Mouse (Mus musculus) C2C12 (cell line): Measurements from ENCODE around the gene Hmx2.

Experiments
- CEBPB ChIP-seq: IDR thresholded peaks from one replicate; pipeline ENCODE4 v1.6.1; 2011; ENCODE audit warnings: low read depth, mild to moderate bottlenecking, control low read depth, moderate library complexity
- CTCF ChIP-seq: IDR thresholded peaks from one replicate; pipeline ENCODE4 v1.5.1; 2011; ENCODE audit not compliant: control insufficient read depth, insufficient read depth, insufficient read length
- MAX ChIP-seq: IDR thresholded peaks from one replicate; pipeline ENCODE4 v1.6.1; 2011; ENCODE audit warnings: mild to moderate bottlenecking, control low read depth
- MYOD1 ChIP-seq: IDR thresholded peaks from one replicate; pipeline ENCODE4 v1.6.1; 2011; ENCODE audit warnings: low read depth; ENCODE audit not compliant: control insufficient read depth, insufficient read length
- MYOG ChIP-seq: IDR thresholded peaks from one replicate; pipeline ENCODE4 v1.6.1; 2011; ENCODE audit not compliant: control insufficient read depth, insufficient read length; ENCODE audit errors: extremely low read depth
- USF1 ChIP-seq: IDR thresholded peaks from one replicate; pipeline ENCODE4 v1.6.1; 2011; ENCODE audit warnings: low read depth, mild to moderate bottlenecking, control low read depth, moderate library complexity

DNA sequence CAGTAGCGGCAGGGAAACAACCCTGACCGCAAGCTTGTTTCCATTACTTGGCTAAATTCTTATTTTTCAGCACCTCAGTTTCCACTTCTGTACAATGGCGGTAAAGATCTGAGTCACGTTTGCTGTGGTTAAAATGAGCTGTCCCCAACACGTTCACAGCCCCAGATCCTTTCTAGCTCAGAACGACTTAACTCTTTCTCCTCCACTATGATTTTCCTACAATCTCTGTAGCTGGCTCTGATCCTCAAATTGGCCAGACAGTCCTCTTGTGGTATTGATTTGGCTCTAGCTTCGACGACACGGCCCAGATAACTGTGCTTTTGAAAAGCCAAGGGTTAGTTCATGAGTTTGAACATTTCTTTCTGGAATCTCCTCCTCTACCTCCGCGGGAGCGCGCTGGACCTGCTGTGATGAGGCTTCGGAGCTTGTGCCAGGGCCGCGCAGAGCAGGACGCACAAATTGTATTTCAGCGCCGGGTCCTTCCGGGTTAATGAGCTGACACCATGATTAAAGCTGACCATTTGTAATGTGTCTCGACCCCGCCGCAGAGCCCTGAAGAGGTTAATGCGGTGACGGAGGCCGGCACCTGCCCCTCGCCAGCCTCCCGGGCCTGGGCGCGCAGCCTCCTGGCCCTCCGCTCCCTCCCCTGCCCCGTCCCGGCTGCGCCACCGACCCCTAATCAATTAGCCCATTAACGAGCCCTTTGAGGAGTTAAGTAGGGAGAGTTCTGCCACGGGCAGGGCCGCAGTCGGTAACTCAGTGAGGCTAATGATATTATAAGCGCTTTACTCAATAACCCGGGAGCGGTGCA is 3.6 kb downstream of the Hmx2 start:
- no peak for TF ChIP-seq CTCF
- no peak for TF ChIP-seq MYOG
- no peak for TF ChIP-seq MAX
- TF ChIP-seq CEBPB, result no peak
- no peak for TF ChIP-seq USF1
- no peak for TF ChIP-seq MYOD1
